Mouse (Mus musculus): ENCODE results near the gene Gm17662. TPM values are rescaled to one million over a fixed set of nuclear protein-coding genes. Genes with fewer than 3 reads are reported as not detected.

The Gm17662 gene
- polyA plus RNA-seq, 1 experiment = not detected

GRCm38 (mm10) chr4:104887486-104887885 is 30.4 kb downstream of the Gm17662 start:
- H3K4me1 ChIP-seq (ENCODE audit: control insufficient read depth, insufficient read depth, low read length) = no peaks in the 10 kb centered on the region
- TF ChIP-seq POLR2A (IDR thresholded peaks at IDR 0.05; ENCODE audit: control insufficient read depth, low read depth, low read length) (no peak), CTCF (IDR thresholded peaks at IDR 0.05; ENCODE audit: control insufficient read depth, insufficient read depth, insufficient replicate concordance, low read depth, low read length) (no peak)
- H3K36me3 ChIP-seq (ENCODE audit: control insufficient read depth, insufficient read depth, low read length) = no peaks in the 10 kb centered on the region
- no peaks in the 10 kb centered on the region for H3K27me3 ChIP-seq (ENCODE audit: control insufficient read depth, insufficient read depth, low read length)
- H3K27ac ChIP-seq (ENCODE audit: control insufficient read depth, insufficient read depth, low read depth, low read length) = no peak overlapping the region
- no peak overlapping the region for H3K4me3 ChIP-seq (ENCODE audit: control insufficient read depth, low read depth, low read length)

- TF ChIP-seq POLR2A (IDR thresholded peaks at IDR 0.05; ENCODE audit: control insufficient read depth, low read depth, low read length) = no peak
- no peak for TF ChIP-seq CTCF (IDR thresholded peaks at IDR 0.05; ENCODE audit: control insufficient read depth, insufficient read depth, insufficient replicate concordance, low read depth, low read length)
- Histone ChIP-seq H3K4me3 (ENCODE audit: control insufficient read depth, low read depth, low read length) (no peak overlapping the region), H3K36me3 (ENCODE audit: control insufficient read depth, insufficient read depth, low read length) (no peaks in the 10 kb centered on the region), H3K4me1 (ENCODE audit: control insufficient read depth, insufficient read depth, low read length) (no peaks in the 10 kb centered on the region), H3K27me3 (ENCODE audit: control insufficient read depth, insufficient read depth, low read length) (no peaks in the 10 kb centered on the region), H3K27ac (ENCODE audit: control insufficient read depth, insufficient read depth, low read depth, low read length) (no peak overlapping the region)
Measured at GRCm38 (mm10) chr4:104888499-104889262, 31.6 kb downstream of the Gm17662 start.

GRCm38 (mm10) chr4:104891708-104892107 is 34.6 kb downstream of the Gm17662 start:
- Histone ChIP-seq H3K4me3 (ENCODE audit: control insufficient read depth, low read depth, low read length) (no peak overlapping the region), H3K4me1 (ENCODE audit: control insufficient read depth, insufficient read depth, low read length) (peaks cover 3% of the 10 kb centered on the region; the same call in 1 of the 2 replicates), H3K27me3 (ENCODE audit: control insufficient read depth, insufficient read depth, low read length) (no peaks in the 10 kb centered on the region), H3K27ac (ENCODE audit: control insufficient read depth, insufficient read depth, low read depth, low read length) (no peak overlapping the region), H3K36me3 (ENCODE audit: control insufficient read depth, insufficient read depth, low read length) (no peaks in the 10 kb centered on the region)
- no peak for TF ChIP-seq CTCF (IDR thresholded peaks at IDR 0.05; ENCODE audit: control insufficient read depth, insufficient read depth, insufficient replicate concordance, low read depth, low read length)
- TF ChIP-seq POLR2A (IDR thresholded peaks at IDR 0.05; ENCODE audit: control insufficient read depth, low read depth, low read length) = no peak

- Histone ChIP-seq H3K36me3 (ENCODE audit: control insufficient read depth, insufficient read depth, low read length) (no peaks in the 10 kb centered on the region), H3K4me3 (ENCODE audit: control insufficient read depth, low read depth, low read length) (no peak overlapping the region), H3K27me3 (ENCODE audit: control insufficient read depth, insufficient read depth, low read length) (no peaks in the 10 kb centered on the region), H3K27ac (ENCODE audit: control insufficient read depth, insufficient read depth, low read depth, low read length) (no peak overlapping the region), H3K4me1 (ENCODE audit: control insufficient read depth, insufficient read depth, low read length) (peaks cover 3% of the 10 kb centered on the region; the same call in 1 of the 2 replicates)
- no peak for TF ChIP-seq POLR2A (IDR thresholded peaks at IDR 0.05; ENCODE audit: control insufficient read depth, low read depth, low read length)
- no peak for TF ChIP-seq CTCF (IDR thresholded peaks at IDR 0.05; ENCODE audit: control insufficient read depth, insufficient read depth, insufficient replicate concordance, low read depth, low read length)
Measured at GRCm38 (mm10) chr4:104893588-104893987, 36.5 kb downstream of the Gm17662 start.

GRCm38 (mm10) chr4:104894004-104894734 is 37.0 kb downstream of the Gm17662 start:
- Histone ChIP-seq H3K27me3 (ENCODE audit: control insufficient read depth, insufficient read depth, low read length) (no peaks in the 10 kb centered on the region), H3K27ac (ENCODE audit: control insufficient read depth, insufficient read depth, low read depth, low read length) (no peak overlapping the region), H3K36me3 (ENCODE audit: control insufficient read depth, insufficient read depth, low read length) (no peaks in the 10 kb centered on the region), H3K4me3 (ENCODE audit: control insufficient read depth, low read depth, low read length) (no peak overlapping the region), H3K4me1 (ENCODE audit: control insufficient read depth, insufficient read depth, low read length) (peaks cover 3% of the 10 kb centered on the region; the same call in 1 of the 2 replicates)
- no peak for TF ChIP-seq CTCF (IDR thresholded peaks at IDR 0.05; ENCODE audit: control insufficient read depth, insufficient read depth, insufficient replicate concordance, low read depth, low read length)
- no peak for TF ChIP-seq POLR2A (IDR thresholded peaks at IDR 0.05; ENCODE audit: control insufficient read depth, low read depth, low read length)

- H3K27me3 ChIP-seq (ENCODE audit: control insufficient read depth, insufficient read depth, low read length) = no peaks in the 10 kb centered on the region
- no peaks in the 10 kb centered on the region for H3K4me1 ChIP-seq (ENCODE audit: control insufficient read depth, insufficient read depth, low read length)
- TF ChIP-seq POLR2A (IDR thresholded peaks at IDR 0.05; ENCODE audit: control insufficient read depth, low read depth, low read length) (no peak), CTCF (IDR thresholded peaks at IDR 0.05; ENCODE audit: control insufficient read depth, insufficient read depth, insufficient replicate concordance, low read depth, low read length) (no peak)
- H3K36me3 ChIP-seq (ENCODE audit: control insufficient read depth, insufficient read depth, low read length) = no peaks in the 10 kb centered on the region
- H3K4me3 ChIP-seq (ENCODE audit: control insufficient read depth, low read depth, low read length) = no peak overlapping the region
- no peak overlapping the region for H3K27ac ChIP-seq (ENCODE audit: control insufficient read depth, insufficient read depth, low read depth, low read length)
Measured at GRCm38 (mm10) chr4:104902836-104903235, 45.7 kb downstream of the Gm17662 start.

GRCm38 (mm10) chr4:104905049-104905448 is 47.9 kb downstream of the Gm17662 start:
- H3K27ac ChIP-seq (ENCODE audit: control insufficient read depth, insufficient read depth, low read depth, low read length) = no peak overlapping the region
- no peak overlapping the region for H3K4me3 ChIP-seq (ENCODE audit: control insufficient read depth, low read depth, low read length)
- H3K4me1 ChIP-seq (ENCODE audit: control insufficient read depth, insufficient read depth, low read length) = no peaks in the 10 kb centered on the region
- H3K36me3 ChIP-seq (ENCODE audit: control insufficient read depth, insufficient read depth, low read length) = no peaks in the 10 kb centered on the region
- H3K27me3 ChIP-seq (ENCODE audit: control insufficient read depth, insufficient read depth, low read length) = no peaks in the 10 kb centered on the region
- no peak for TF ChIP-seq POLR2A (IDR thresholded peaks at IDR 0.05; ENCODE audit: control insufficient read depth, low read depth, low read length)
- no peak for TF ChIP-seq CTCF (IDR thresholded peaks at IDR 0.05; ENCODE audit: control insufficient read depth, insufficient read depth, insufficient replicate concordance, low read depth, low read length)

Other genes starting within 250 kb of the Gm17662 start
- gene C8b, start 91.0 kb upstream of the Gm17662 start, polyA plus RNA-seq (2012; rRNA removed) = 23.3 and 25.4 TPM in 2 replicates
- gene C8a, start 19.1 kb downstream of the Gm17662 start, polyA plus RNA-seq (2012; rRNA removed) = 0.47 and 0.52 TPM in 2 replicates
- 3.7 and 3.9 TPM in 2 replicates for gene Fyb2, start 56.1 kb downstream of the Gm17662 start, polyA plus RNA-seq (2012; rRNA removed)

Data from testis, adult 2 months (tissue).